Mouse (Mus musculus): ENCODE data around the gene Olfr658.

The Olfr658 gene

GRCm38 (mm10) chr7:104646841-104647482, at the start of gene Olfr658:
Gene Olfr658, minus strand, starts transcription at chr7:104647305.
- DNase-seq: peak; percentile 21

GRCm38 (mm10) chr7:104686201-104686600, 39.1 kb upstream of the Olfr658 start, which contains the start of gene Olfr661:
Gene Olfr661, plus strand, starts transcription at chr7:104686501.
- no peak for DNase-seq

GRCm38 (mm10) chr7:104666453-104666852, 19.3 kb upstream of the Olfr658 start, which contains the start of gene Olfr659:
Gene Olfr659, plus strand, starts transcription at chr7:104666753.
- DNase-seq: no peak

- no peak for DNase-seq
Observed at GRCm38 (mm10) chr7:104624494-104624893, 22.6 kb downstream of the Olfr658 start, which contains the start of gene Olfr657. Gene Olfr657, plus strand, starts transcription at chr7:104624794.

- no peak for DNase-seq
Observed at GRCm38 (mm10) chr7:104613655-104614054, 33.5 kb downstream of the Olfr658 start, which contains the start of gene Olfr656. Gene Olfr656, plus strand, starts transcription at chr7:104613955.

- no peak for DNase-seq
Observed at GRCm38 (mm10) chr7:104604727-104605126, 42.4 kb downstream of the Olfr658 start.

- DNase-seq: peak; percentile 53
Observed at GRCm38 (mm10) chr7:104603173-104603572, 43.9 kb downstream of the Olfr658 start.

- no peak for DNase-seq
Observed at GRCm38 (mm10) chr7:104601679-104602078, 45.4 kb downstream of the Olfr658 start, which contains the start of gene Olfr655. Gene Olfr655, minus strand, starts transcription at chr7:104601779.

All from lung, postnatal 36 days (tissue).